Mouse (Mus musculus) midbrain, embryonic 12.5 days (tissue): ENCODE data around the gene Apeh. TPM values are rescaled to one million over a fixed set of nuclear protein-coding genes. Genes with fewer than 3 reads are reported as not detected.
A peak's percentile ranks its signal among the peaks of the same experiment; 100 is the strongest.

Source experiments
- ATAC-seq: fragments of 200-750 bp; cut with Nextera tagmentation; 2 replicates; pipeline ENCODE4 v1.8.0; 2017; ENCODE audit warnings: low read depth, moderate TSS enrichment, moderate library complexity; ENCODE audit not compliant: low FRiP score
- H3K27ac ChIP-seq: fragments of 300-500 bp; sonication (generic); replicated peaks from 2 replicates; pipeline ENCODE4 v1.5.1; 2016; ENCODE audit warnings: mild to moderate bottlenecking
- H3K27me3 ChIP-seq: fragments of 300-500 bp; sonication (generic); 2 replicates; pipeline ENCODE4 v1.6.1; 2016; ENCODE audit warnings: mild to moderate bottlenecking
- H3K36me3 ChIP-seq: fragments of 300-500 bp; sonication (generic); 2 replicates; pipeline ENCODE4 v1.6.1; 2016
- H3K4me1 ChIP-seq: fragments of 300-500 bp; sonication (generic); 2 replicates; pipeline ENCODE4 v1.6.1; 2016
- H3K4me2 ChIP-seq: fragments of 300-500 bp; sonication (generic); replicated peaks from 2 replicates; pipeline ENCODE4 v1.6.1; 2016; ENCODE audit warnings: mild to moderate bottlenecking, moderate library complexity
- H3K4me3 ChIP-seq: fragments of 300-500 bp; sonication (generic); 2 replicates; pipeline ENCODE4 v1.5.1; 2016; ENCODE audit warnings: mild to moderate bottlenecking
- H3K9ac ChIP-seq: fragments of 300-500 bp; sonication (generic); replicated peaks from 2 replicates; pipeline ENCODE4 v1.6.1; 2016; ENCODE audit warnings: mild to moderate bottlenecking, moderate library complexity
- H3K9me3 ChIP-seq: fragments of 300-500 bp; sonication (generic); 2 replicates; pipeline ENCODE4 v1.6.1; 2016; ENCODE audit warnings: mild to moderate bottlenecking
- WGBS: fragments of 180-500 bp; shearing (Covaris S2); methylation state at CpG from one replicate; pipeline ENCODE4 v1.1.7; 2016; 5-methylcytosine and 5-hydroxymethylcytosine counted together
- polyA plus RNA-seq: library from polyadenylated mRNA; unstranded; fragments of >200 nt; fragmentation: Nextera tagmentation; extraction: Ambion mirVana; gene quantifications from 2 replicates; pipeline ENCODE4 v1.2.1, GENCODE M21; 2016

Gene Apeh
- polyA plus RNA-seq, 1 experiment from 2014 or later, result 63.2 TPM

DNA sequence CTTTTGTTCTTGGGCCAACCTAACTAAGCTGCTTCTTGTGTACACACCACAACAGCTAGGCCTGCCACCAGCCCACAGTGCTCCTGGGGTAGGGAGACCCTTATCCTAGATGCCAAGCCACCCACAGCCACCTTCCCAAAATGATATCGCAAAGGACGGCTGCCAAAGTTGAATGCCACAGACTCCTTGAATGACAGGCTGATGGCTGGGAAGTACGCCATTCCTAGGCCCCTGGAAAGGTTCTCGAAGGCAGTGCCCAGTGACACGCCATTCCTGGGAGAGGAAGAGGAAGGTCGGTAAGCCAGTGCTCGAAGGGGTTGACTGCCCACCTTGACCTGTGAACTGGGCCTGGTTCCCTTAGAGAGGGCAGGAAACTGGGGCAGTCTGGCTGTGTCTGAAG lies 24.9 kb downstream of the Apeh start:
- H3K4me1 ChIP-seq, result peaks cover 3% of the 10 kb centered on the region; the same call in 1 of the 2 replicates
- ATAC-seq, result no peak
- no peak overlapping the region for H3K9ac ChIP-seq
- H3K27ac ChIP-seq, result no peak overlapping the region
- H3K36me3 ChIP-seq, result peaks cover 34% of the 10 kb centered on the region; the same call in 1 of the 2 replicates
- no peaks in the 10 kb centered on the region for H3K9me3 ChIP-seq
- H3K4me2 ChIP-seq, result no peak overlapping the region
- WGBS, result 88% methylated on average over 7 of the region's 7 CpGs
- no peak overlapping the region for H3K4me3 ChIP-seq
- H3K27me3 ChIP-seq, result no peaks in the 10 kb centered on the region

DNA sequence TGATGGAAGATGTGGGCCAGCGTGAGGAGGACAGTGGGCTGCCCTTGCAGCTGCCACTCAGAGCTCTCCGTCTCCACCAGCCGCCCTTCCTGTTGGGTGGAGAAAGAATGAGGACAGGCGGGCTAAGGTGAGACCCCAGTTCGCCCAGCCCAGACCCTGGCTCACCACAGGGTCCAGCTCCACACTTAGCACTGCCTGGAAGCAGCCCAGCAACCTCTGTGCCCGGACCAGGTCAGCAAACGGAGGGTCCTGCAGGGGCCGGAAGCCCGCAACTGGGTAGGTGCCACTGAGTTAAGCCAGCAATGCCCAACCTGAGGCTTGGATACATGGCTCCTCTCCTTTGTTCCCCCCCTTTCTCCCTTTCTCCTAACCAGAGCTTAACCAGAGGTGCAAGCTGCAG lies 25.4 kb downstream of the Apeh start:
- peaks cover 3% of the 10 kb centered on the region; the same call in 1 of the 2 replicates for H3K4me1 ChIP-seq
- H3K4me2 ChIP-seq, result no peak overlapping the region
- ATAC-seq, result no peak
- no peak overlapping the region for H3K9ac ChIP-seq
- H3K9me3 ChIP-seq, result no peaks in the 10 kb centered on the region
- H3K27me3 ChIP-seq, result no peaks in the 10 kb centered on the region
- H3K36me3 ChIP-seq, result peaks cover 34% of the 10 kb centered on the region; the same call in 1 of the 2 replicates
- H3K27ac ChIP-seq, result no peak overlapping the region
- 91% methylated on average over 9 of the region's 9 CpGs for WGBS
- H3K4me3 ChIP-seq, result no peak overlapping the region

DNA sequence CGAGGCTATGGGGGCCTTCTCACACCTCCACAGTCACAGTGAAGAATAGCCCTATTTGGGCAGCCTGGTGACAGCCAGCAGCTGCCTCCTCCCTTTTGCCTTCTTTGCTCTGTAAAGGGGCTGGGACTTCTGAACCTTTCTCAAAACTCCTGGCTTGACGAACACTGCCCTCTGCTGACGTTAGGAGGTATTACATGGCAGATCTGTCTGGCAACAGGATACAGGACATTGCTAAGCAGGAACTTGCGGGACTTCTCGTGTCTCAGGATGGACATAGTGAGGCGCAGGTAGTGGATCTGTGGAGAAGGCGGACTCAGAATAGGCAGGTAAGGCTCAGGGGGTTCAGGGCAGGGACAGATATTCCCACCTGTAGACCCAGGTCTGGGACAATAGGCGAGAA lies 26.5 kb downstream of the Apeh start:
- Histone ChIP-seq H3K4me3 (no peak overlapping the region), H3K27ac (no peak overlapping the region), H3K4me1 (peaks cover 3% of the 10 kb centered on the region; the same call in 1 of the 2 replicates), H3K36me3 (peaks cover 40% of the 10 kb centered on the region; the same call in 1 of the 2 replicates), H3K9me3 (no peaks in the 10 kb centered on the region), H3K9ac (no peak overlapping the region), H3K4me2 (no peak overlapping the region), H3K27me3 (no peaks in the 10 kb centered on the region)
- ATAC-seq, result peak; percentile 45; the same call in 1 of the 2 replicates
- WGBS, result 22% methylated on average over 8 of the region's 8 CpGs

- Histone ChIP-seq H3K9ac (no peak overlapping the region), H3K27ac (no peak overlapping the region), H3K4me2 (no peak overlapping the region), H3K36me3 (peaks cover 46% of the 10 kb centered on the region; the same call in 1 of the 2 replicates), H3K9me3 (no peaks in the 10 kb centered on the region), H3K27me3 (no peaks in the 10 kb centered on the region), H3K4me1 (peaks cover 3% of the 10 kb centered on the region; the same call in 1 of the 2 replicates), H3K4me3 (no peak overlapping the region)
- no peak for ATAC-seq
- WGBS, result 78% methylated on average over 7 of the region's 7 CpGs
Observed at GRCm38 (mm10) chr9:108067199-108067598, 27.2 kb downstream of the Apeh start.

- Histone ChIP-seq H3K4me3 (no peak overlapping the region), H3K27ac (no peak overlapping the region), H3K27me3 (no peaks in the 10 kb centered on the region), H3K9me3 (no peaks in the 10 kb centered on the region), H3K36me3 (peaks cover 46% of the 10 kb centered on the region; the same call in 1 of the 2 replicates), H3K4me1 (peaks cover 3% of the 10 kb centered on the region; the same call in 1 of the 2 replicates), H3K9ac (no peak overlapping the region), H3K4me2 (no peak overlapping the region)
- ATAC-seq, result peak; percentile 50; the same call in 1 of the 2 replicates
- 48% methylated on average over 5 of the region's 5 CpGs for WGBS
Observed at GRCm38 (mm10) chr9:108065491-108066011, 28.9 kb downstream of the Apeh start.

DNA sequence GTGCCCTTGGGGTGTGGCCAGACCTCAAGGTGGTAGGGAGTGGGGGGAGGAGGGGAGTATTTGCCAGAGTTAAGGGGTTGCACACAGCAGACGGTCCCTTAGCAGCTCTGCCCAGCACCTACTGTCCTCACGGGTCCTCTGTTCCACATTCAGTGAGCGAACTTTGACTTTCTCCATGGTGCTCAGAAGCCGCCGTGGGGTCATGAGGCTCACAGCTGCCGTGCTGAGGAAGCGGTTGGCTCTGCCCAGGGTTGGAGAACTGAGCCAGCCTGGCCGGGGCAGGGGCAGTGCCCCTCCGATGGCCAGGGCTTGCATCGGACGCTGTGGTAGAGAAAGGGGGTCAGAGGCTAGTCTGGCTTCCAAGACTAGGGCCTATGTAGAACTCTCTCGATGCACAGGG lies 31.0 kb downstream of the Apeh start:
- Histone ChIP-seq H3K4me2 (no peak overlapping the region), H3K9me3 (no peaks in the 10 kb centered on the region), H3K4me1 (peaks cover 3% of the 10 kb centered on the region; the same call in 1 of the 2 replicates), H3K9ac (no peak overlapping the region), H3K27ac (no peak overlapping the region), H3K4me3 (no peak overlapping the region), H3K27me3 (no peaks in the 10 kb centered on the region), H3K36me3 (peaks cover 49% of the 10 kb centered on the region)
- ATAC-seq, result no peak
- WGBS, result 89% methylated on average over 12 of the region's 12 CpGs

DNA sequence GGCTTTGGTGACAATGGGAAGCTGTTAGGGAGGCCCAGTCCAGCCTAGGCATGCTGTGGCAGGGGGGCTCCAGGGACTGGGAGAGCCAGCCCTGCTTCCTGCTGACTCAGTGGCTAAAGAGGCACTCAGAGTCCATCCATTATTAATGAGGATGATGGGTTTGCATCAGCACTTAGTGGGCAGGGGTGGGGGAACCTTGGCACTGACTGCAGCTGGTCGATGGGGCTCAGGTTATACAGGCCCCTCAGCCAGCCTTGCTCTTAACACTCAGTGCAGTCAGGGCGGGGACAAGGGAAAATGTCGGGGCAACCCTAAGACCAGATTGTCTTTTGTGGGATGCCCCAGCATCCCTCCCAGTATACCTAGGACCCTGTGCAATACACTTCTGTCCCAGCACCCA lies 32.3 kb downstream of the Apeh start:
- peaks cover 60% of the 10 kb centered on the region for H3K36me3 ChIP-seq
- H3K9ac ChIP-seq, result no peak overlapping the region
- H3K4me1 ChIP-seq, result no peaks in the 10 kb centered on the region
- no peak overlapping the region for H3K4me2 ChIP-seq
- no peak overlapping the region for H3K27ac ChIP-seq
- ATAC-seq, result no peak
- no peak overlapping the region for H3K4me3 ChIP-seq
- H3K9me3 ChIP-seq, result no peaks in the 10 kb centered on the region
- WGBS, result 85% methylated on average over 3 of the region's 3 CpGs
- H3K27me3 ChIP-seq, result no peaks in the 10 kb centered on the region

DNA sequence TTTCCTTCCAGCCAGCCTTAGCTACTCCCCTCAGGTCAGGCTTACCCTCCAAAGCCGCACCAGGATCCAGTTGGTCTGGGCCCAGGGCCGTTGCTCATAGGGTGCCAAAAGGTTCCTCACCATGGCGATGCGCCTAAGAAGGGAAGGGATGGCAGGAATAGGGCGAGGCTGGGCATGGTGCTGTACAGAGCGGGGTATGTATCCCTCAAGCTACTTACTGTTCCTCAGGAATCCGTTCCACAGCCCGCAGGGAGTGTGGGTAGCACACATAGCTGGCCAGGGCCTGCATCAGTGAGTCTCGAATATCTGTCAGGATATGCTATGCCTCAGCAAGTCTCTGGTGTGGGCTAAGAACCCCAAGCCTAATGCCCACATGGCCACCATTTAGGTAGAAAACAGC lies 36.1 kb downstream of the Apeh start:
- Histone ChIP-seq H3K36me3 (peaks cover 88% of the 10 kb centered on the region), H3K27me3 (no peaks in the 10 kb centered on the region), H3K27ac (no peak overlapping the region), H3K9ac (no peak overlapping the region), H3K4me2 (no peak overlapping the region), H3K4me3 (no peak overlapping the region), H3K9me3 (no peaks in the 10 kb centered on the region), H3K4me1 (peaks cover 2% of the 10 kb centered on the region; the same call in 1 of the 2 replicates)
- WGBS, result 91% methylated on average over 9 of the region's 9 CpGs
- no peak for ATAC-seq

GRCm38 (mm10) chr9:108057262-108057562 lies 37.2 kb downstream of the Apeh start:
- H3K36me3 ChIP-seq, result peaks cover 80% of the 10 kb centered on the region
- WGBS, result 93% methylated on average over 5 of the region's 5 CpGs

DNA sequence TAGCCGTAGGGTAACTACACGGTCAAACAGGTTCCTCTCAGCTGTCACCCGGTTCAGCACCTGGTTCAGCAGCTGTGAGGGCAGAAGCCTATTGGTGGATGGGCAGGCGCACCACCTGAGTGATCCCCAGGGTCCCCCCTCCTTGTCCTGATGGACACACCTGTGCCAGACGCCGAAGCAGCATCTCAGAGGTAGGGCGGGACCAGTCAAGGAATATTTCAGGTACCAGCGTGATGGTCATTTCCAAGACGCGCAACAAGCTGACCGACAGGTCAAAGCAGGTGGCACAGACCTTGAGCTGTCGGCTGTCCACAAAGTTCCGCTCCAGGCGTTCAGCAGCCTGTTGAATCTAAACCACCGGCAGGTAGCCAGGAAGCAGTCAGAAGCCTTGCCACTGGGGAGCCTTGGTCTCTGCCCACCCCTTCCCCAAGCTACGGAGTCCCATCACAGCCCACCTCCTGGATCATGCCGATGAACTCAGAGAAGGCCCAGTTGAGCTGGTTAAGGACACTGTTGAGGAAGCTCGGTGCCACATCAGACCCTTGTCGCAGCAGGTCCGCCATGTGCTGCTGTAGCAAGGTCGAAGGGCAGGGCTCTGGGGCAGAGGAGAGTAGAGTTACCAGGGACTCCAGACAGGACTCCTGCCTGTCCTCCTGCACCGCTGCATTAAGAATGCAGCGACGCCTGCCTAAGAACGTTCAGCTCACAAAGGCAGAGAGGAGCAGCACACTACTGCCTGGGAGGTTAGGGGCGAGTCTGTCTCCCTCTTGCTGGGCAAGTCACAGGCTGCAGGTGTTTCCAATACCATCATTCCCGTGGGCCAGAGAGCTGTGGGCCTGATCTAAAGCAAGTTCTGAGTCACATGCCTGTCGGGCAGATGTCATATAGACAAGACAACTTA lies 37.8 kb downstream of the Apeh start:
- Histone ChIP-seq H3K9ac (no peak overlapping the region), H3K36me3 (peaks cover 80% of the 10 kb centered on the region)
- 81% methylated on average over 28 of the region's 28 CpGs for WGBS

More at GRCm38 (mm10) chr9:108057262-108057562, 37.2 kb downstream of the Apeh start:
- H3K9ac ChIP-seq, result no peak overlapping the region
- peaks cover 5% of the 10 kb centered on the region; the same call in 1 of the 2 replicates for H3K4me1 ChIP-seq
- H3K27me3 ChIP-seq, result no peaks in the 10 kb centered on the region
- H3K4me2 ChIP-seq, result no peak overlapping the region
- no peak for ATAC-seq
- H3K4me3 ChIP-seq, result no peak overlapping the region
- H3K9me3 ChIP-seq, result no peaks in the 10 kb centered on the region
- H3K27ac ChIP-seq, result no peak overlapping the region

DNA sequence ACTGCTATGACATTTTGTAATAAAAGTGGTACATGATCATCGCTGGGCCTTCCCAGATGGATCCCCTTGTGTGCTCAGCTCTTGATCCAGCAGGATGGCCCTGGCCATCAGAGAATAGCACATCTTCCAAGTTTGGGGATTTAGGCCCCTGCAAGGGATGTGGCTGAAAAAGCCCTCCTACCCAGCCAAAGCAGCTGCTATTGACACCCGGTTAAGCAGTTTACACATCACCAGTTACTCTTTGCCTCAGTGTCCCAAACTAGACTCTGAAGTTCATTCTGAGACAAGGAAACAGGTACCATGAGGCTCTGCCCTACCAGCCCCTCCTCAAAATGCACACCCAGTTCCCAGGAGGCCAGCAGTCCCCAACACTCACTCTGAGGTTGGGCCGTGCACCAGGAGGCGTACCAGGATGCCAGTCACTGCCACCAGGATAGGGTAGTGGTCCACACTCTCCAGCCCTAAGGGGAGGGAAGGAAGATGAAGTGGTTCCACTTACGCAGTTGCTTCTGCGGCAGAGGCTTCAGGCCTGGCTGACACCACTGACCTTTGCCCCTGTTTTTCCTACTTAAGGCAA lies 38.7 kb downstream of the Apeh start:
- Histone ChIP-seq H3K27ac (no peak overlapping the region), H3K9ac (no peak overlapping the region), H3K9me3 (no peaks in the 10 kb centered on the region), H3K4me1 (peaks cover 5% of the 10 kb centered on the region; the same call in 1 of the 2 replicates), H3K4me2 (no peak overlapping the region), H3K36me3 (peaks cover 83% of the 10 kb centered on the region), H3K4me3 (no peak overlapping the region), H3K27me3 (no peaks in the 10 kb centered on the region)
- 91% methylated on average over 6 of the region's 6 CpGs for WGBS
- ATAC-seq, result no peak

More for the DNA sequence above, 37.8 kb downstream of the Apeh start:
- H3K27me3 ChIP-seq, result no peaks in the 10 kb centered on the region
- ATAC-seq, result no peak
- no peak overlapping the region for H3K27ac ChIP-seq
- H3K4me1 ChIP-seq, result peaks cover 5% of the 10 kb centered on the region; the same call in 1 of the 2 replicates
- no peaks in the 10 kb centered on the region for H3K9me3 ChIP-seq
- no peak overlapping the region for H3K4me3 ChIP-seq
- no peak overlapping the region for H3K4me2 ChIP-seq

GRCm38 (mm10) chr9:108055061-108055460 lies 39.3 kb downstream of the Apeh start:
- Histone ChIP-seq H3K9ac (no peak overlapping the region), H3K27me3 (no peaks in the 10 kb centered on the region), H3K4me3 (no peak overlapping the region), H3K4me1 (peaks cover 5% of the 10 kb centered on the region; the same call in 1 of the 2 replicates), H3K27ac (no peak overlapping the region), H3K36me3 (peaks cover 84% of the 10 kb centered on the region), H3K4me2 (no peak overlapping the region), H3K9me3 (no peaks in the 10 kb centered on the region)
- WGBS, result 100% methylated on average over 1 of the region's 1 CpGs
- no peak for ATAC-seq
